Mouse (Mus musculus): ENCODE results near the gene Rbm17.

GRCm38 (mm10) chr2:11547609-11548008 lies 56.3 kb downstream of the Rbm17 start:
- TF ChIP-seq CTCF (IDR thresholded peaks at IDR 0.05; ENCODE audit: low read depth, low read length) (no peak), GATA1 (IDR thresholded peaks at IDR 0.05; ENCODE audit: borderline replicate concordance, low read length) (no peak)

All from G1E (cell line).